Mouse (Mus musculus) layer of hippocampus, adult 18-20 months (tissue): ENCODE measurements around the gene Phf3. TPM values are rescaled to one million over a fixed set of nuclear protein-coding genes. Genes with fewer than 3 reads are reported as not detected.
A peak's percentile ranks its signal among the peaks of the same experiment; 100 is the strongest.

ENCODE experiments used
- DNase-seq, 2 experiments: peaks; one replicate each; pipeline ENCODE4 v3.0.0; 2022; ENCODE audit warnings: low spot score in 2 of 2
- total RNA-seq, 2 experiments: library from RNA; stranded (reverse); gene quantifications; 2 replicates each; pipeline ENCODE4 v1.2.3; 2021

Gene Phf3
- total RNA-seq, 2 experiments from 2014 or later: 83.9 to 89.6 TPM

DNA sequence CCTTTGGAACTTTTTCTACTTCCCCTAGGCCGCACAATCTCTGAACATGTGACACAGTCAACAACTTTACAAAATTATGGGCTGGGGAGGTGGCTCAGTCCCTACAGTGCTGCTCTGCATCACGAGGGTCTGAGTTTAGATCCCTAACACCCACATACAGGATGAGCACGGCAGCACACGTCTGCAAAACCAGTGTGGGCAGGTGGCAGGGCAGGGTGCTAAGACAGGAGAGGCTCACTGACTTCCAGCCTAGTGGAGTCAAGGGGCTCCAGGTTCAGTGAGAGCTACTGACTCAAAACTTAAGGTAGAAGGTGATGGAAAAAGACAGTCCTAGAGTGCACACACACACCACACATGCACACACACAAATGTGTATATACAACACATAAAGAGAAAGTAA is 40.9 kb downstream of the Phf3 start:
- DNase-seq: no peak

DNA sequence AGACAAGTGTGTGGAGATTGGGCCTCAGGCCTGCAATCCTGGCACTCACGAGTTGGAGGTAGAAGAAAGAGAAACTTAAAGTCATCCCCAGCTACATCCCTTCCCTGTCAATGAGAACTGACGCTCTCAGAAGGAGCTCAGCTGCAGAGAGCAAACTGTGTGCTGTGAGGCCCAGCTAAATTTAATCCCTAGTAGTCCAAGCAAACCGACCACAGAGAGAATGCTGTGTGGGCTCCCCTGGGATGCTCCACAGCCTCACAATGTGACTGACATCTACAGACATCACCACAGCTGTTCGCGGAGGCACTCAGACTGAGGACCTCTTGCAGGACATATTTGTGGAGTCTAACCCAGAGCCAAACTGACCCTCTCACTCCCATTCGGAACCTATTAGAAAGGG is 54.3 kb downstream of the Phf3 start:
- DNase-seq: no peak

DNA sequence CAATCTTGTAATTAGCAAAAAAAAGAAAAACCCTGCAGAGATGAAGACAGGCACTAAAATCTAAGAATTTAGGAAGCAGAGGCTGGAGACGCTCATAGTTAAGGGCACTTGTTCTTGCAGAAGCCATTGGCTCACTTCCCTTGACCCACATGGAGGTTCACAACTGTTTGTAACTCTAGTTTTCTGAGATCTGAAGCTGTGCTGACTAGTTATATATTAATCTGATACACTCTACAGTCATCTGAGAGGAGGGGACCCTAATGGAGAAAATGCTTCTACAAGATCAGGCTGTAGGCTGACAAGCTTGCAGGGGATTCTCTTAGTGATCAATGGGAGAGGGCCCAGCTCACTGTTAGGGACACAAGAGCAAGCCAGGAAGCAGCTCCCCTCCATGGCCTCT is 58.1 kb downstream of the Phf3 start:
- no peak for DNase-seq

DNA sequence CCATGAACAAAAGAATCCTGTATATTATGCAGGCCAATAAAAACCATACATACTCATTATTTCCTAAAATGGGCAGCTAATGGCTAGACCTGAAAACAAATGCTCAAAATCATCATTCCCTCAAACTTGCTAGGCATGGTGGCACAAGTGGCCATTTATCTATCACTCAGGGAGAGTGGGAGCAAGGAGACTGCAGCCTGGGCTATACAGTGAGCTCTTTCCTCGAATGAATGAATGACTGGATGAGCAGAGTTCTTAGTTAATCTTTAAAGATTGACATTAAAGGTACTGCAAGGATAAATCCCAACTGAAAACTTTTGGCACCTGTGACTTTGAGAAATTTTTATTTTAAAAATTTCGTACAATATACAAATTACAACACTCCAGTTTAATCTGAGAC is 58.7 kb downstream of the Phf3 start:
- no peak for DNase-seq

DNA sequence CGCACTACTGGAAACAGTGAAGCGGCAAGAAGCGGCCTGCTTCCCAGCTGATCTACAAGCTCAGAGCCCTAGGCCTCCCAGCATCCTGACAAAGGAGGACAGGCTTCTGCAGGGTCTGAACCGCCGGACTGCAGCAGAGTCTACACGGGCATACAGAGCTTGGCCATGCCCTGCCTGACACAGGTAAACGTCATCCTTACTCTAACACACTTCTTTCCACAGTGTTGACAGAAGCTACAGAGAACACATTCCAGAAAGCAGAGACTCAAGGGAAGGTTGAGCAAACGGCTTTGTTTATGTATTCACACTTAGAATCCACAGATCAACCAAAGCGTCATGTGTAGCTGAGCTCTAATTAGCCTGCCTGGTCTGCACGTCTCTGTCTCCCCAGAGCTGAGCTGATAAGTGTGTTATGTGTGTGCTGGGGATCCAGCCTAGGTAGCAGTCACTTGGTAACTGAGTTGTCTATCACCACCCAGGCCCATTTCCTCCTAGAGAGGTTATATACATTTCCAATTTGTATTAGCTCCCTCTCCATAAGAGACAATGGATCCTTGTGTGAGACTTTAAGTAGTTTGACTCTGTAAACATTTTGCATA is 65.5 kb downstream of the Phf3 start:
- DNase-seq: no peak

DNA sequence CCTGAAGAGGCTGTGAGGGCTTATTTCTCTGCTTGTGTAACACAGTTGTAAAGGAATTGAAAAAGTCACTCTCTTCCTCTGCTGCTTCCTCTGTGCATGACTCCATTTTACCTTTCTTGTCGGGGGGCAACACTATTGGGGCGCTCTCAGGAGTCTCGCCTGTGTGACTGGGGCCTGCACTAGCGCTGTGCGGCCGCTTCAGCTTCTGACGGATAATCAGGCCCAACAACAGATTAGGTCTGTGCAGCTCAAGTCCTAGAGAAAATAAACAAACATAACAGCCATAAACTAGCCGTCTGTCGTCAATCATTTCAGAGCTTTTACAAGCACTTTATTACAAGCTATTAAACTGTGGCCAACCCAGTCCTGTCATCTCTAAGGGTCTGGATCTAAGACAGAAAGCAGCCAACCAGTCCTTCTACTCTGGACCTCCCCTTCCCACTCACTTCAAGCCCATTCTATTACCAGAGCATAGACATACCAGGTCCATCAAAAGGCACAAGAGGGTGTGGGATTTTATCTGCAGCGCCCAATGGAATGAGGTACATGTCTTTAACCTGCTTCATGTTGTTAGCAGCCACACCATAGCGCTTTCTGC is 67.9 kb downstream of the Phf3 start:
- DNase-seq: no peak

DNA sequence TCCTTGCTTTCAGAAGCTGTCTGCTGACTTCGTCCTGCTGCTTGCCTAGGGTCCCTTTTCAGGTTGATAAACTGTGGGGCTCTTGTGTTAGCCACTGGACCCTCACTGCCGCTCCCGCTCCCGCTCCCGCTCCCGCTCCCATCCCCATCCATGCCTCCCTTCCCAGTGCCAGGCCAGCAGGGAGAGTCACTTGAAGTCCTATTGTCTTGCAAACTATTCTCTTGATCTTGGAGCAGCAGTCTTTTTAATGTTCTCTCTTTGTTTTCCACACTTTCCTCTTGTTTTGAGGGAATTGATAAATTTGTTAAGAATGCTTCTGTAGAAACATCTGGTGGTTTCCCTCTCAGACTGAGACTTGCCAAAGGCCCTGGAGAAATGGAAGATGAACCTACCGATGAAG is 68.8 kb downstream of the Phf3 start:
- no peak for DNase-seq

DNA sequence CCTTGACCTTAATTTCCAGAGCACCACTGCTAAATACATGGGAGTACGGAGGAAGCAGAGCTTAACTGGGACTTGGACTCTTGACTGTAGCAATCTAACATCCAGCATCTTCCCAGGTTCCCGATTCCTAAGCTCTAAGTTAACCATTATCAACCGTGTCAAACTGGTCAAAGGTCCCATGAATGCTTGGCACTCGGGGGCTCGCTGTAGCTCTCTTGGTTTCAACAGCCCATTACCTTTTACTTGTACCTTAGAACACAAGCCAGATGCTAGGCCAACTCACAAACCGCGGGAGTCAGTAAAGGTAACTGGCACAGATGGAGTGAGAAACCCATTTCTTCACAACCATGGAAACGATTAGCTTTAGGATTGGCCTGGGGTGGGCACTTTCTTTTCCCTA is 71.8 kb downstream of the Phf3 start:
- DNase-seq: no peak

DNA sequence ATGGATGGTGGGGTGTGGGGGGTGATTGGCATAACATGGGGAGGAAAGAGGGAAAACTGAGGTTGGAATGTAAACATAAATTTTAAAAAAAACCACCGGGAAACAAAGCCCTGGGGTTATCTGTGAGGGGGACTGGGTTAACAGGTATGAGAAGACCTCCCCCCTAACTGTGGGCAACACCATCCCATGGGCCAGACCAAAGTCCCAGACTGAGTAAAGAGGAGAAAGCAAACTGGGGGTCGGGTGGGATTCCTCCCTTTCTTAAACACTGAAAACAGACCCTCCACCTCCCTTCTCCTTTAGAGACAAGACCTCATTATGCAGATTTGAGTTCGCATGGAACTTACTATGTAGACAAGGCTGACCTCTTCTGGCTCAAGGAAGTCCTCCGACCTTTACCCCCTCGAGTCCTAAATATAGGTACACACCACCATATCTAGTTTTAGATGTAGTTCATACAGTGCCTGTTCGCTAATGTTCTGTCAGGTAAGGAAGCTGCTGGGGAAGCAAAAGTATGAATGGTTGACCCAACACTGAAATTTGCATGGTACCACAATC is 74.4 kb downstream of the Phf3 start:
- DNase-seq: no peak

DNA sequence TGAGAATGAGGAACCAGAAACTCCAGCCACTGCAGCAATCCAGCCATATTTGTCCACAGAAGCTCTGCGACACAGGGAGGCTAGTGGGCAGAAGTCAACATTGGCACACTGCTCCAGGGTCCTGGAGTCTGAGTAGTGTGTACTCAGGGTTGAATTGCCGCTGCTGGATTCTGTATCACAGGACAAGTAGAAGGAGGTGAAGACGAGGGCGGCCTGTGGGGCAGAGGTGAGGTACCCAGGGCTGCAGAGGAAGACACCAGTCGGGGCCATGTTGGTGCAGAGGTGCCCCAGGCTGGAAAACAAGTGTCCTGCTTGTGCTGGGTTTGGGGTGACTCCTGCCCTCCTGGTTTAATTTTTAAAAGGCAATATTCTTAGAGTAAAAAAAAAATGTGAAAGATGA is 79.1 kb downstream of the Phf3 start:
- no peak for DNase-seq

DNA sequence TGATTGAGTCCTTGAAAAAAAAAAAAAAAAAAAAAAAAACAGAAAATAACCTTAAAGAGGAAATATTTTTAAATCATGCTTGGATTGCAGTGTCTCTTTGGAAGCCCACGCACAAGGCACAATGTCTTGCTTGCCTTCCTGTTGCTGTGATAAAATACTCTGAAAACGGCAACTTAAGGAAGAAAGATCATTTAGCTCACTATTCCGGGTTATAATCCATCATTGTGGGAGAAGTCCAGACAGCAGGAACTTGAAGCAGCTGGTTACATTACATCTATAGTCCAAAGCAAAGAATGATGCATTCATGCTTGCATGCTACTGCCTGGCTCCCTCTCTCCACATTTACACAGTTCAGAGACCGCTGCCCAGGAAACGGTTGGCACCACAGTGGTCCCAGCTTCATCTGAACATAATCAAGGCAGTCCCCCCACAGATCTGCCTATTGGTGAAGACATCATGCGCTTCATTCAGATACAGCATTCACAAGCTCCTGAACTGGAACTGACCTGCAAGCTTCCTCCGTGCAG is 80.3 kb downstream of the Phf3 start:
- DNase-seq: no peak

DNA sequence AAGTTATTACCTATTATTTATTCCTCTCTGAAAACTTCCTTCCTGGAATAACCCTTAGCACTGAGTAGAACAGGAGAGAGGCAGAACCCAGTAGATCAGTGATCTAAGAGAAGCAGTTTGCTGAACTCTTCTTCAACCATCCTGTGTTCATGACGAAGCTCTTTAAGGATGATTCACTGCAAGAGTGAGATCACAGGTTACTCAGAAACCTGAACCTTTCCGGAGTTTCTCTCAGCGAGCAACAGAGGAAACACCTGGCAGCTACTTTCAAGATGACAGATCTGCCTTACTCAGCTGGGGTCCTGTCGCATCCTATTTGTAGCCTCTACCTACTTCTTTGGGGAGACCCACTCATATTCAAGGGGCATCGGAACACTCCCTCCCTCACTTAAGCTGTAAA is 80.8 kb downstream of the Phf3 start:
- no peak for DNase-seq

DNA sequence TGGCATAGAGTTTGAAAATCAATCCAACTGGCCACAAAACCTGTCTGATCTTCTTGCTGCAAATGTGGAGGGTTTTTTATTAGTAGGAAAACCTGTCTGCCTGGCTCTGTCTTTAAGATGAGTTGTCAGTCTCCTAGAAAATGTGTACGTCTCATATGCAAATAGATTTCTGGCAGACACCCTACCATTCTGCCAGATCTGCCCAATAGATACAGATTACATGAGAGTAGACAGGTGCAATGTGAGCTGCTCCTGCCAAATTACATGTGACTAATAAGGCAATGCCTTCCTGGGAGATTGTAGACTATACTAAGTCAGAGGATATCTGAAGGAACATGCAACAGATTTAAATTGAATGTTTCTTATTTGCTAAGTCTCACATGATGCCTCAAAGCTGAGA is 83.5 kb downstream of the Phf3 start:
- no peak for DNase-seq

DNA sequence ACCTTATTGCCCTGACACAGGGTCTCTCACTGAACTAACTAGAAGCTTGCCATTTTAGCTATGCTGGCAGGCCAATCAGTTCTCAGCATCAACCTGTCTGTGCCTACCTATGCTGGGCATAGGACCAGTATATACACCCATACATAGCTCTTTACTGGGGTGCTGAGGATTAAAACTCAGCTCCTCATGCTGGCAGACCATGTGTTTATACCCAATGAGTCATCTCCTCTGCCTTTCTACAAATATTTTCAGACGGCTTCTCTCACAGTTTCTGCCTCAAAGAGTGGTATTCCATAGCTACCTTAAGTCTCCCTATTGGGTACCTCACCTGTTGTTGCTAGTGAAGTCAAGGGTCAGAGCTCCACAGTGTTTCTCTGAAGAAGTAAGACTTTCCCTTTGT is 84.0 kb downstream of the Phf3 start:
- no peak for DNase-seq

DNA sequence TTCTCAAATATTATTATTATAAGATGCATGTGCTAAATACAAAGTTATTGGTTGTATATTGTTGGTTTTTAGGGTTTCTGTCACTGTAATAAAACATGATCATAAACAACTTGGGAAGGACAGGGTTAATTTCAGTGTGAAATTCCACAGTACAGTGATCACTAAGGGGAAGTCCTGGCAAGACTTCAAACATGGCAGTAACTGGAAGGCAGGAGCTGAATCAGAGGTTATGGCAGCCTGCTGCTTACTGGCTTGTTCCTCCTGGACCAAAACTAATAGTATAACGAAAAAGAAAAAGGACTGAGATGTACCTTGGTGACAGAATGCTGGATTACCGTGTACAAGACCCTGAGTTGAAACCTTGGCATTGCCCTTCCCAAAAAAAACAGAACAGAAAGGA is 84.7 kb downstream of the Phf3 start:
- DNase-seq: no peak

DNA sequence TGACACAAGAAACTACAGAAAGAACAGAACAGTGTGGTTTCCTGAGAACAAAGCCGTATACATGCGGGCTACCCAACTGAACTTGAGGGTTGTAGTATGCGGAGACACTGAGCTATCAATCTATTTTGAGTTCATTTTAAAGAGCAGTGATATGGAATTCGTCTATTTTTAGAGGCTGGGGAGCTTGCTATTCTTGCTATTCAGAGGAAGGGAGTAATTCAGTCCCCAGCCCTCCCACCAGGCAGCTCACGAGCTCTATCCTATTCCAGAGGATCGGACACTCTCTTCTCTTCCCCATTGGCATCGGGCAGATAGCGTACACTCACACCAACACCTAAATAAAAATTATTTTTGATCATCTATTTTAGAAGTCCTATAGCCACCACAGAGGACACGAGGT is 87.1 kb downstream of the Phf3 start:
- DNase-seq: no peak

DNA sequence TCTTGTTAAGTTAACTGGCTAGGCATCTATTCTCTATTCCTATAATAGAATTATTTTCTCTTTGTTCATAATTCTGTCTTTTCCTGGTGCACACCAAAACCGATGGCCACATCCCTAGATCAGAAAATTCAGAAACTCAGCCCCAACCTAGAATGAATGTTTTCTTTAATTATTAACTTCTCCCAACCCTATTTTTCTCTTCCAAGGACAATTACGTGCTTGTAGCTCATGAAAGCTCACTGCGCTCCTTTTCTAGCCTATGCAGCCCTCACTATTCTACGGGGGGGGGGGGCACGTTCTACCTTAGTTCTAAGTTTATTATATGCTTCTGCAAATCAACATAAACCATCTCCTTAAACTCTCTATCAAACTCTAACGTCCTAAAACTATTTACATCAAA is 90.0 kb downstream of the Phf3 start:
- DNase-seq: no peak

DNA sequence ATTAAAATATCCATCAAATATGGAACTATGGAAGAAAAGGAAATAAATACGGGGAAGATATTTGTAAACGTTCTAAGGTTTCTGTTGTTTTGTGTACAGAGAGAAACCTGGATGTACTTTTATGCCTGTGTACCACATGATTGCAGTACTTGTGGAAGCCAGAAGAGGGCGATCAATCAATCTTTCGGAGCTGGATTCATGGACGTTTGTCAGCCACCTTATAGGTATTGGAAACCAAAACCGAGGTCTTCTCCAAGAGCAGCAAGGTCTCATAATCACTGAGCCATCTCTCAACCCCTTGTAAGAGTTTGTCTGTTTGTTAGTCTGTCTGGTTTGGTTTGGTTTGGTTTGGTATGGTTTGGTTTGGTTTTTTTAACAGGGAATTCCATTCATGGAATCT is 93.4 kb downstream of the Phf3 start:
- peak in 1 of 2 experiments; percentile 37 for DNase-seq

DNA sequence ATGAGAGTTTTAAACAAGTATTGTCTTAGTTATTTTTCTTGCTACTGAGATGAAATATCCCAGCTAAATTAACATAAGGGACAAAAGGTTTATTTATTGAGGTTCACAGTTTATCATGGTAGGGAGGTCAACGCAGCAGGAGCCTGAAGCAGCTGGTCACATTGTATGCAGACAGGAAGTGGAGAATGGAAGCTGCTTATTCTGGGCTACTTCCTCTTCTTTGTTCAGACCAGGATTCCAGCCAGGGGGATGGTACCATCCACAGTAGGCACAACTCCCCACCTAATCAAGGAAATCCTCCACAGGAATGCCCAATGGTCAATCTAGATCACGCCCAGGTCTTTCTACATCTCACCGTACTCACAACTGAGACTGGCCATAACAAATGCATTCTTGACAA is 94.2 kb downstream of the Phf3 start:
- no peak for DNase-seq

DNA sequence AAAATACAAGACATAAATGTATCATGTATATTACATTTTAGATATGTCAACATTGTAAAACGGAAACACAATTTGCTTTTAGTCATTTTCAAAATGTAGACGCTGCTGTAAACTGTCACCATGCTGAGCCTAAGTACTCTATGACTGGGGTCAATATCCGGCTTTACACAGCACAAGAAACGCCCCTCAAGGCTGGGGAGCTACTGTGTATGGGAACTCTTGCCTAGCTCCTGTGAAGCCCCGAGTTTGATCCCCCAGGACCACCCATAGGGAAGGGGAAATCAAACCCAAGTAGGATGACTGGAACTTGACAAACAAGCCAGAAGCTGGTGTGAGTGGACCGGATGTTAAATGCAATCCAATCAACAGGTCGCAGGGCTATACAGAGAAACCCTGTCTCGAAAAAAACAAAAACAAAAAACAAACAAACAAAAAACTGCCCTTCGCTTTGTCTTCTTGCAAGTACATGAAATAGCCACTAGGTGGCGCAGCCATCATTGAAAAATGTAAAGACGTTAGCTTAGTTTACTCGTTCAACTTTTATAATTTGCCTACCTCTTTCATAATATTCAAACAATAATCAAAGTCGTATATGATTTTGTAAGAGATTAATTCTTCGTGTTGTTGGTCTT is 95.2 kb downstream of the Phf3 start:
- DNase-seq: no peak

DNA sequence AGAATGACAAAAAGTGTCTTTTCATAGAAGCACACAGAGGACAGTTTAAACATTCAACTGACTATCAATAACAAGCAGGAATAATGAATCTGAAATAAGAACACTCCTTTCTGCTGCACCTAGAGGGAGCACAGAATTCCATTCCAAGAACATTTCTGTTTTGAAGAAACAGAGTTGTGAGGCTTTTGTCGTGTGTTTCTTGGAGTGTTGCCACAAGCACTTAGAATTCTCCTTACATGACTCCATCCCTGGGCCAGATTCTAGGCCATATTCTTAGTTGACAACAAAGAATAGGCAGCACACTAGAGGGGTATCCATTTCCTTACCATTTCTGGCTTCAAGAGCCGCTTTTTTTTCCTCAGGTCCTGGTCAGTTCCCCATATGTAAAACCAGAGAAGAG is 97.5 kb downstream of the Phf3 start:
- DNase-seq: no peak

DNA sequence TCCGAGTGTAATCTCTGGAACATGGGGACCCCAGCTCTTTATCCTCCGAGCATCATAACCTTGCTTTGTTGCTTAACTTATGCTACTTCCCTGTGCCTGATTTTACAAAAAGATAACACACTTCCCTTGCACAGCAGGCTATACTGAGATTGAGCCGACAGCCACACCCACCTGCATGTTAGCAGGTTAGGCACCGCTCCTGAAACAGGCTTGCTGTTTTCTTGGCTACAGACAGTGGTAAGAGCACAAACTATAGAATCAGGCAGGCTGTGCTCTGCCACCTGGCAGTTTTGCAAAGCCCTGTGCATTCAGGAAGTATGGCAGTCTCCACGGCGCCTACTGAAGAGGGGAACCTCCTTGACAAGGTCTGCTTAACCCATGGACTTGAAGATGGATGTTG is 100.1 kb downstream of the Phf3 start:
- DNase-seq: no peak

DNA sequence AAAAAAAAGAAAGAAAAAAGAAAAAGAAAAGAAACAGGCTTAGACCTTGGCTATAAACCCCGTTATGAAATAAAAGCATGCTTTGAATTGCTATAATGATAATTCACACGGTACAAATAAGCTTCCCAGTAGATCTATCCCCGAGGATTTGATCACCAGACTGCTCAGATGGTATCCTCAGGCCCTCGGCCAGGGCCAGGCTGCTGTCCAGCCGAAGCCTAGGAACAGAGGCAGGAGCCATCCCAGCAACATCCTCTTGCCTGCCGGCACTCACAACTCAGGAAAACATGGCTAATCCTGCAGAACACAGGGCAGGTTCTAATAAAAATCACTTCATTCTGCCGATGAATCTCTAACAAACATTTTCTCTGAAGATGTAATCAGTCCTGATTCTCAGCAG is 100.9 kb downstream of the Phf3 start:
- no peak for DNase-seq
